Mouse (Mus musculus) lung, embryonic 14.5 days (tissue): Measurements from ENCODE around the gene Jrkl. TPM values are rescaled to one million over a fixed set of nuclear protein-coding genes. Genes with fewer than 3 reads are reported as not detected.

Experiments
- ATAC-seq: fragments of 200-750 bp; cut with Nextera tagmentation; 2 replicates; pipeline ENCODE4 v1.8.0; 2017; ENCODE audit warnings: mild to moderate bottlenecking, moderate TSS enrichment, moderate library complexity; ENCODE audit not compliant: insufficient read depth
- DNase-seq: peaks from one replicate; pipeline ENCODE4 v3.0.0-alpha.2; 2015
- H3K27ac ChIP-seq: fragments of 300-500 bp; sonication (generic); 2 replicates; pipeline ENCODE4 v1.5.1; 2014; ENCODE audit warnings: low read depth, mild to moderate bottlenecking, moderate library complexity
- H3K27me3 ChIP-seq: fragments of 300-500 bp; sonication (generic); 2 replicates; pipeline ENCODE4 v1.6.1; 2014; ENCODE audit warnings: low read length, control low read depth; ENCODE audit not compliant: insufficient read depth
- H3K36me3 ChIP-seq: fragments of 300-500 bp; sonication (generic); 2 replicates; pipeline ENCODE4 v1.6.1; 2014; ENCODE audit warnings: control low read depth; ENCODE audit not compliant: insufficient read depth
- H3K4me1 ChIP-seq: fragments of 300-500 bp; sonication (generic); 2 replicates; pipeline ENCODE4 v1.6.1; 2014; ENCODE audit warnings: antibody characterized with exemption, control low read depth; ENCODE audit not compliant: insufficient read depth
- H3K4me2 ChIP-seq: fragments of 300-500 bp; sonication (generic); 2 replicates; pipeline ENCODE4 v1.6.1; 2014; ENCODE audit warnings: mild to moderate bottlenecking
- H3K4me3 ChIP-seq: fragments of 300-500 bp; sonication (generic); 2 replicates; pipeline ENCODE4 v1.5.1; 2014; ENCODE audit warnings: low read depth, low read length
- H3K9ac ChIP-seq: fragments of 300-500 bp; sonication (generic); 2 replicates; pipeline ENCODE4 v1.6.1; 2014
- H3K9me3 ChIP-seq: fragments of 300-500 bp; sonication (generic); 2 replicates; pipeline ENCODE4 v1.6.1; 2016; ENCODE audit warnings: low read depth, low read length, control low read depth
- CTCF ChIP-seq: IDR thresholded peaks from 2 replicates; pipeline ENCODE4 v1.5.1; 2016; ENCODE audit warnings: antibody characterized with exemption, low read depth
- WGBS: fragments of 180-500 bp; shearing (Covaris S2); extraction: QIAGEN DNeasy Blood & Tissue Kit; methylation state at CpG from one replicate; pipeline ENCODE4 v1.1.7; 2014; 5-methylcytosine and 5-hydroxymethylcytosine counted together
- polyA plus RNA-seq: library from polyadenylated mRNA; unstranded; fragments of >200 nt; fragmentation: Nextera tagmentation; extraction: Ambion mirVana; gene quantifications from 2 replicates; pipeline ENCODE4 v1.2.1, GENCODE M21; 2014

The Jrkl gene
- polyA plus RNA-seq, result 8.0 and 9.3 TPM in 2 replicates

DNA sequence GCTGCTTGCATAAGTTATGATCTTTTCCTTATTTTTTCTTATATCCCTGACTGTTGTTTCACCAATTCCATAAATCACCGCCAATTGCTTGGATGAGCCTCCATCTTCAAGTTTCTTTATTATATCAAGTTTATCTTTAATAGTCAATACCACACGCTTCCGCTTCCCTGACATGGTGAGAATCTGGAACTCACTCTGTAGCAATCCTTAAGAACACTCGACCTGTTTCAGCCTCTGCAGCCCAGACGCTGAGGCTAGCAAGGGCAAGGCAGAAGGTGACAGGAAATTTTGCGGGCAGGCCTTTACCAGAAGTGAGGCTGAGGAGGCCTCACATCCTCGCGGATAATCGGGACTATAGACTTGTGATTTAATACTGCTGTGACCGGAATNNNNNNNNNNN, at the start of gene Jrkl:
Gene Jrkl, minus strand, starts transcription at position 349 of the 400 bp plus-strand sequence.
- WGBS, result 6% methylated on average over 10 of the region's 10 CpGs
- H3K27me3 ChIP-seq, result no peaks in the 10 kb centered on the region
- H3K27ac ChIP-seq, result peak within 1 kb of the TSS; percentile 47; the same call in 1 of the 2 replicates
- peaks cover 13% of the 10 kb centered on the region; the same call in 1 of the 2 replicates for H3K4me1 ChIP-seq
- DNase-seq (peak; percentile 49), ATAC-seq (no peak)
- H3K9ac ChIP-seq, result peak within 1 kb of the TSS; percentile 51
- no peaks in the 10 kb centered on the region for H3K9me3 ChIP-seq
- no peak for TF ChIP-seq CTCF
- peak within 1 kb of the TSS; percentile 42 for H3K4me3 ChIP-seq
- H3K4me2 ChIP-seq, result peak within 1 kb of the TSS; percentile 57
- H3K36me3 ChIP-seq, result no peaks in the 10 kb centered on the region

DNA sequence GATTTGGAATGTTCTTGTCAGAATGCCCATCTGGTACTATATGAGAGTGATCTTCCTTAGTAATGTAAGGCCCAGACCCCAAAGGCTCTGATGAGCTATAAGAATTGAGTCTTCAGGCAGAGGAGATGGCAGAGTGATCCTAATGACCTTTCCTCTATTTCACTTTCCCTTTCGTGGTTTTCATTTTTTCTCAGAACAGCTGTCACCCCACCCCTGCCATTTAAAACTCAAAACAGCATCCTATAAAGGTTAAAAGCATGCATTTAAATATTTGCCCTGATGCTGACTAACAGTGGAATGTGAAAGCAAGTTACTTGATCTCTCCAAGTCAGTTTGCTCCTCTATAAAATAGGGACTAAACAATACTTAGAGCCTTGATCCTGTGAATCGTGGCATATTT, 41.9 kb upstream of the Jrkl start:
- H3K9ac ChIP-seq, result no peak overlapping the region
- DNase-seq (no peak), ATAC-seq (no peak)
- no peaks in the 10 kb centered on the region for H3K9me3 ChIP-seq
- no peaks in the 10 kb centered on the region for H3K27me3 ChIP-seq
- no peaks in the 10 kb centered on the region; the same call in 1 of the 2 replicates for H3K36me3 ChIP-seq
- no peaks in the 10 kb centered on the region for H3K4me1 ChIP-seq
- no peak for TF ChIP-seq CTCF
- H3K27ac ChIP-seq, result no peak overlapping the region
- 65% methylated on average over 2 of the region's 2 CpGs for WGBS
- no peak overlapping the region for H3K4me2 ChIP-seq
- no peak overlapping the region for H3K4me3 ChIP-seq

DNA sequence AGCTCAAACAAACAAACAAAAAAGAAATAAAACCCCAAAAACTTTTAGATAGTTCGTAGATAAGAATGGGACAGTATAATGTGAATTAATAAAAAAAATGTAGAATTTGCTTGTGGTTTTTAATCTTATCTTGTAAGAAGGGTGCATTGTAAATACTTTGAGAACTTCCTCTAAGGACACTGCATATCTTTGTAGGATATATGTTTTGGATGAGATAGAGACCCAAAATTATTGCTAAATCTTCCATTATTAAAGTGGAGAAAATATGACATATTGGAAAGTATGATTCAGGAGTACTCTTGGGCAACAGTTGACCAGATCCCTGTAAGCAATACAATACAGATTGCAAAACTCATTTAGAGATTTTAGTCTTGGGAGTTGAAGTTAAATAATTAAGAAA, 27.6 kb upstream of the Jrkl start:
- no peak overlapping the region for H3K4me2 ChIP-seq
- DNase-seq (no peak), ATAC-seq (no peak)
- WGBS, result 82% methylated on average over 1 of the region's 1 CpGs
- H3K4me1 ChIP-seq, result no peaks in the 10 kb centered on the region
- no peaks in the 10 kb centered on the region for H3K36me3 ChIP-seq
- H3K9ac ChIP-seq, result no peak overlapping the region
- H3K27ac ChIP-seq, result no peak overlapping the region
- TF ChIP-seq CTCF, result no peak
- no peaks in the 10 kb centered on the region for H3K27me3 ChIP-seq
- H3K9me3 ChIP-seq, result no peaks in the 10 kb centered on the region
- no peak overlapping the region for H3K4me3 ChIP-seq

DNA sequence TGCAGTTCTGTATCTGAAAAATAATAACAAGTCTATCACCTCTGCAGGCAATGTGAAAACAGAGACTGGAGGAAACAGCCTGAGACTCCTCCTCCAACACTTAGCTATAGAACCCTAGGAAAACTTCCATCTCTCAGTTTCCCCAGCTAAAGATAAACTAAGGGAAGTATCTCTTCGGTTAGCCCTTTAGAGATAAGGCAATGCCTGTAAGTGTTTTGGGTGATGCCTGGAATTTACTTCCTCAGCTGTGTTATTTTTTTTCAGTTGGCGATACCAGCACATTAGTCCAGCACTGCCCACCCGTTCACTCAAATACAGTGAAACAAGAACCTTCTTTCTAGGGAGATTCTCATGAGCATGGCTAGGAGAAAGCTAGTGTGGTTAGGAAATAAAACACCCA, 15.4 kb upstream of the Jrkl start:
- WGBS, result 55% methylated on average over 3 of the region's 3 CpGs
- H3K27ac ChIP-seq, result no peak overlapping the region
- H3K4me3 ChIP-seq, result no peak overlapping the region
- H3K36me3 ChIP-seq, result no peaks in the 10 kb centered on the region
- no peak for TF ChIP-seq CTCF
- no peaks in the 10 kb centered on the region for H3K4me1 ChIP-seq
- DNase-seq, result no peak
- H3K4me2 ChIP-seq, result no peak overlapping the region
- H3K9me3 ChIP-seq, result no peaks in the 10 kb centered on the region
- no peak overlapping the region for H3K9ac ChIP-seq
- no peaks in the 10 kb centered on the region for H3K27me3 ChIP-seq
- ATAC-seq, result no peak

DNA sequence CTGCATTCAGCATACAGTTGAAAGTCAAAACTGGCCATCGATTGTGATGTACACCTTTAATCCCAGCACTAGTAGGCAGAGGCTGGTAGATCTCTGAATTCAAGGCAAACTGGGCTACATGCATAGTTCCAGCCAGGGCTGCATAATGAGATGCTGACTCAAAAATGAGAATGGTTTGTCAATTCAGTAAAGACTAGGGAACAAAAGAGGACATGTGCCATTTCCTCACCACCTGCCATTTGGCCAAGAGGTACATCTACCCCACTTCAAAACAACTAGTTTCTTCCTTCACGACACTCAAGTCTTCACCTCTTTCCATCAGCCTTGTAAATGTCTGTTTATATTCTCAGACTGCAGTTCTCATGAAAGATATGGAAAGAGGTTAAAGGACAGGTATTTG, 12.5 kb upstream of the Jrkl start:
- WGBS, result 83% methylated on average over 2 of the region's 2 CpGs
- Histone ChIP-seq H3K4me1 (no peaks in the 10 kb centered on the region), H3K4me2 (no peak overlapping the region), H3K9ac (no peak overlapping the region), H3K36me3 (no peaks in the 10 kb centered on the region), H3K9me3 (no peaks in the 10 kb centered on the region), H3K4me3 (no peak overlapping the region), H3K27me3 (no peaks in the 10 kb centered on the region), H3K27ac (no peak overlapping the region)
- no peak for TF ChIP-seq CTCF
- DNase-seq (no peak), ATAC-seq (no peak)

DNA sequence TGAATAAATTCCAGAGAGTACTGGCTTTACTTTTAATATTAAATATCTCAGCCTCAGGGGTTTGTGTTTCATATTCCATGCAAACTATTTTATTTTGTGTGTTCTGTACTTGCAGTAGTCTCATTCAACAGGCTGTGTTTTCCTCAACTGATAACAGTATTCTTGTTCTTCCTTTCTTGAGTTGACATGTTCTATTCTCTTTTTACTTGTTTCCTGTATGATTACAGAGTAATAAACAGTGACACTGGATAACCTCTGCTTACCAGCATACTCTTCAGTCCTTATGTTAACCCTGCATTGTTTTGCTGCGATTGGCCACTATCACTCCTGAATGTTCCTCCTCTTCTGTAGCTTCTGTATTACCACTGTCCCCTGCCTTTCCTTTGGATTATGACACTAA, 11.1 kb upstream of the Jrkl start:
- TF ChIP-seq CTCF, result no peak
- ATAC-seq (no peak), DNase-seq (no peak)
- no peaks in the 10 kb centered on the region for H3K9me3 ChIP-seq
- no peak overlapping the region for H3K4me2 ChIP-seq
- no peak overlapping the region for H3K27ac ChIP-seq
- H3K4me1 ChIP-seq, result no peaks in the 10 kb centered on the region
- 0 out of 2 replicates have a peak, but pooled peaks cover 3% of the 10 kb centered on the region for H3K36me3 ChIP-seq
- no peak overlapping the region for H3K4me3 ChIP-seq
- H3K9ac ChIP-seq, result no peak overlapping the region
- no peaks in the 10 kb centered on the region for H3K27me3 ChIP-seq
- 100% methylated on average over 1 of the region's 1 CpGs for WGBS

DNA sequence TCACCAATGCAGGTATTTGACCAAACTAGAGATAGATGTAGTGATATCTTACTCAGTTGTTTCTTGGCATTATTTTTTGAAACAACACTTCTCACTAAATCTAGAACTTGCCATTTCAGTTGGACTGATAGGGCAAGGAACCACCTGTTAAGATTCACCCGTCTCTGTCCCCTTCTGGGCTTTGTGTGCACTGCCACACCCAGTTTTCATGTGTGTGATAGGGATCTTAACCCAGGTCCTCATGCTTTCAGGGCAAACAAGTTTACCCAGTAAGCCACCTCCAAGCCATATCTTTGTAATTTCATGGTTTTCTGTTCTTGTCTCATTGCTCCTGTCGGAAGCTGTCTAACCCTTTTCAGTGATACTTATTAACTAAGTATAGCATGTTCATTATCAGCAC, 5.6 kb upstream of the Jrkl start:
- no peak for TF ChIP-seq CTCF
- no peaks in the 10 kb centered on the region for H3K9me3 ChIP-seq
- no peak overlapping the region for H3K27ac ChIP-seq
- H3K4me1 ChIP-seq, result 0 out of 2 replicates have a peak, but pooled peaks cover 4% of the 10 kb centered on the region
- WGBS, result 75% methylated on average over 2 of the region's 2 CpGs
- no peaks in the 10 kb centered on the region for H3K27me3 ChIP-seq
- no peak overlapping the region for H3K4me3 ChIP-seq
- H3K9ac ChIP-seq, result no peak overlapping the region
- 0 out of 2 replicates have a peak, but pooled peaks cover 3% of the 10 kb centered on the region for H3K36me3 ChIP-seq
- no peak for ATAC-seq
- DNase-seq, result no peak
- no peak overlapping the region for H3K4me2 ChIP-seq

DNA sequence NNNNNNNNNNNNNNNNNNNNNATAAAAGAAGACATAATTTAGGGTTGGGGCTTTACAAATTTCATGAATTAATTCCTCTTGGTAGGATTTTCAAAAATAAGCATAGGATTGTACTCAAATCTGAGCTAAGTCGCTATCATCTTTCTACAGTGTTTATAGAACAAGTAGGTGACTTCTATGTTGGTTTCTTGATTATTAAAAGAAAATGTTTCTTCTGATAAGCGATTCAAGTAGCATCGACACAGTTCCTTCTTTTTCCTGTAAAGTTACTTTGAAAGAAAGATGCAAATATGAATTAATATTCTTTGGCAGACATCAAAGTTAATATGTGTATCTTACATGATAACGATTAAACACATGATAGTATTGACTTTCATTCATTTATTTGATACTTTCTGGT, 2.5 kb upstream of the Jrkl start:
- TF ChIP-seq CTCF, result no peak
- Histone ChIP-seq H3K4me1 (peaks cover 13% of the 10 kb centered on the region; the same call in 1 of the 2 replicates), H3K9ac (no peak overlapping the region), H3K4me3 (peak overlapping the region; percentile 60; the same call in 1 of the 2 replicates), H3K9me3 (no peaks in the 10 kb centered on the region), H3K27me3 (no peaks in the 10 kb centered on the region), H3K4me2 (peak overlapping the region; percentile 87), H3K27ac (no peak overlapping the region), H3K36me3 (0 out of 2 replicates have a peak, but pooled peaks cover 3% of the 10 kb centered on the region)
- no peak for DNase-seq
- 90% methylated on average over 4 of the region's 4 CpGs for WGBS
- ATAC-seq, result no peak
